Mouse (Mus musculus) adrenal gland, postnatal 4 days (tissue): Measurements from ENCODE around the gene Auts2. TPM values are rescaled to one million over a fixed set of nuclear protein-coding genes. Genes with fewer than 3 reads are reported as not detected.

ENCODE experiments used
- DNase-seq, 2 experiments: peaks; one replicate each; pipeline ENCODE4 v3.0.0; 2021 to 2022; ENCODE audit warnings: low spot score in 2 of 2, mixed read lengths in 2 of 2
- total RNA-seq, 2 experiments: library from RNA; stranded (reverse); gene quantifications; 2 replicates each; pipeline ENCODE4 v1.2.3; 2021

Auts2 gene
- total RNA-seq, 2 experiments from 2014 or later: 72.9 to 80.5 TPM

DNA sequence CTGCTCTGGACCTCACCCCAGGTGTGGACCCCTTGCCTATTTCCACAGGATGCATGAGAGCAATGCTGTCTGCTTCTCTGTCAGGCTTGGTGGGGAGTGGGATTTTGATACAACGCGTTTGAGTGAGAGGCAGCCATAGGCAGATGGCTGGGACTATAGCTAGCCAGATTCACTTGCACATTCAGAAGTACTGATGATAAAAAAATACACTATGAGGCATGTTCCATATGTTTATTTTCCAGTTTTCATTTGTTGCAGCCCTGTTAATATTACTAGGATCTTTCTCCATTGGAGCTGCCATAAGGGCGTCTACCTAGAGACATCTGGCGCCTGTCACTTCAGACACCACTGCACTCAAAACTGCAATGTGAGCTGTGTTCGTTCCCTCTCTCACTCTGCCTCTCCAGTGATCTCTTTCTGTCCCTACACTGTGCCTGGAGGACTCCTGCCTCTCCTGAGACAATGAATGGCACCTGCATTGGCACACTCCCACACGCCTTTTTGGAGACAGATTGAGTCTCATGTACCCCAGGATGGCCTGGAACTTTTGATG lies 840.2 kb downstream of the Auts2 start:
- no peak for DNase-seq

DNA sequence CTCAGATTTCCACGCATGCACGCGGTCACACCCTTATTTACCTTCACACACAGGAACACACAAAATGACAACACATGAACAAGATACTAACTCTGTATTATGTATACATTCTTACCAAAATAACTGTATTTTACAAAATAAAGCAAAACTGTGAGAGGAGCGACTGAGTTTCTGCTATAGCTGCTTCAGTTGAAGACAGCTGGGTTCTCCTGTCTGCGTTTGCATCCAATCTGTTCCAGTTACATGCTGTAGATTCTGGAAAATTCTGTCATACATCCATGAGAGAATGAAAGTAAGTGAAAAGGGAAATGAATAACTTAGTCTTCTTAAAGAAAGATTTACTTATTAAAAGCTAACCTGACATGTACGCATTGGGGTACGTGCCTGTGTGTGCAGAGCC lies 844.2 kb downstream of the Auts2 start:
- no peak for DNase-seq

DNA sequence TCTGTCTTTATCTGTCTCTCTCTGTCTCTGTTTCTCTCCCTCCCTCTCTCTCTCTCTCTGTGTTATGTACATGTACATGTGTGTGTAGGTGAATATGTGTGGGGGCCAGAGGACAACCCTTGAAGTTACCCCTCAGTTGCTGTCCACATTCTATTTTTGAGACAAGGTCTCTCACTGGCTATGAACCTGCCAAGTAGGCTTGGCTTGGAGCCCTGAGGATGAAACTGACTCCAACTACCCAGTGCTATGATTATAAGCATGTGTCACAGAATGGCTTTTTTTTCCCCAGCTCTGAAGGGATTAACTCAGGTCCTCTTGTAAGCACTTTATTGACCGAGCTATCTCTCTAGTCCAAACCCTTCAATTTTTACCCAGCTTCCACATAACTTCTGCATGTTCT lies 852.4 kb downstream of the Auts2 start:
- DNase-seq: no peak

DNA sequence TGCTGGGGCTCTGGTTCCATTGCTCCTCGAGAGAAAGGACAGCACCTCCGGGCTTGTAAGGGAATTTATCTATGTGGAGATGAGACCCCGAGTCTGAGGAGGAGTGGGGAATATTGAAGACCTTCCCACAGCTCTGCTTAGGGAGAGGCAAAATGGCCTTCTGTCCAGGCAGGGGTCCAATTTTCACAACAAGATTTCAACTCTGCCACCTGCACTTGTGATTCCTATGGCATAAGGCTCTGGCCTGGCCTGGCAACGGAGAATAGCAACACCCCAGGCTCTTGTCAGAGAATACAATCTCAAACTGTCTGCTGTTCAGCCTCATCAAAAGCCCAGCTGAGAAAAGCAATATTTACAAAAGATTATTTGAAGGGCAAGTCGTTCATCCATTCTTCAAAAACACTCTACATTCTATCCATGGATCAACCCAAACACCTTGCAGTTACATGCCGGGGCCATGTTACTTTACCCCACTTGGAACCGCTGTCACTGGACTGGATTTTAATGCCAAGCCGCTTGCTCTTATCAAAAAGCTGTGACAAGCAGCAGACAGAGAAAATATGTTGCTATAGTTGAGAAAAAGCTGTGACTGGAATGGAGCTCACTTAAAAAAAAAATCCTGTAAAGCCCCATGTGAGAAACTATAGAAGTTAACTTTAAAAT lies 856.1 kb downstream of the Auts2 start:
- DNase-seq: no peak

DNA sequence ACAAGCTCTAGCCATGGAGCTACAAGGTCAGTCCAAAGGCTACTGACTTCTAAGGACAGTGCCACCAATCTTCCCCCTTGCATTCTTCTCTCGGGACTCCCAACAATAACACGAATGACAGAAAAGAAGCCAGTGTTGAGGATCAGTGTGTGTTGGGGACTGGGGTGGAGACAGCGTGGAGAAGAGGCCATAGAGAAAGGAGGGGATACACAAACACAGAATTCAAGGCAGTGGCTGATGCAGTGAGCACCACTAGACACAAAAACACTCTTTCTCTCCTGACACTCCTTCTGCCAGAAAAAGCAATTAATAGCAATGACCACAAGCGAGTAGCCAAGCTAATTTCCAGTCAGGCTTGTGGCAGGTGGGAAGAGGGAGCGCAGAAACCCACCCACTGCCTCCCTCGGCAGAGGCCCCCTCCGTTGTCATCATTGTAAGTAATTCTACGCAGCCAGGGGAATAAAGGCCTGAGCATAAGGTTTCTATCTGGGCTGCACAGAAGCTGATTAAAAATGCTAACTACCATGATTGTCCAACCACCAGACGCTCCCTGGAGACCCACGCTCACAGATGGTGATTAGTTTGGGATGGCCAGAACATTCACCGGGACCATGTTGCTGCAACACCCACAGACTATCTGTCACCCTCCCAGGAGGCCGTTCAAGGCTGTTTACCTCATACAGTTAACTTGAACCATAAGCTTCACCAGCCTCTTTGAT lies 862.9 kb downstream of the Auts2 start:
- no peak for DNase-seq

DNA sequence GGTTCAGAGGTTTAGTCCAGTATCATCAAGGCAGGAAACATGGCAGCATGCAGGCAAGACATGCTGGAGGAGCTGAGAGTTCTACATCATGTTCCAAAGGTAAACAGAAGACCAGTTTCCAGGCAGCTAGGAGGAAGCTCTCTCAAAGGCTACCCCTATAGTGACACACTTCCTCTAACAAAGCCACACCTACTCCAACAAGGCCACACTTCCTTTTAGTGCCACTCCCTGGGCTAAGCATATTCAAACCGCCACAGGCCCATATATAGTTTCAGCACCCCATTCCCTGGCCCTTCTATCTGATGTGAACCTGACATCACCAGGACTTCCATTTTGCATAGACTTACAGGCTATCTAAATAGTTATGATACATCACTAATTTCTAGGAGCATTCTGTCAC lies 863.6 kb downstream of the Auts2 start:
- no peak for DNase-seq

DNA sequence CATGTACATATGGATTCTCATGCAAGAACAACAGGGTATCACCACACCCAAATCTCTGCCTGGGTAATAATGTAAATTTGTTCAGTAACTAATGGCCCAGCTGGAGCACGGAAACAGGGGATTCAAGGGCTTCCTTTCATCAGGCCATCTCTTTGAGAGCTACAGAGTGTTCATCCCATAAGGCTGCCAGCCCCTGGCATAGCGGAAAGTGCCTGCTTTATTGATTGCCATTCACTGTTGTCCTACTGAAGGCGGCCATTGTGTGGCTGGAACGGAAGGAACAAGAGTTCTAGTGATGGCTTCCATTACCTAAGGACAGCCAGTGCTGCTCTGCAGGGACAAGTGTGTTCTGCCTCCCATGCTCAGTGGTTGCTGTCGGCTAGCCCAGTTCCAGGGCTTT lies 865.6 kb downstream of the Auts2 start:
- DNase-seq: no peak

DNA sequence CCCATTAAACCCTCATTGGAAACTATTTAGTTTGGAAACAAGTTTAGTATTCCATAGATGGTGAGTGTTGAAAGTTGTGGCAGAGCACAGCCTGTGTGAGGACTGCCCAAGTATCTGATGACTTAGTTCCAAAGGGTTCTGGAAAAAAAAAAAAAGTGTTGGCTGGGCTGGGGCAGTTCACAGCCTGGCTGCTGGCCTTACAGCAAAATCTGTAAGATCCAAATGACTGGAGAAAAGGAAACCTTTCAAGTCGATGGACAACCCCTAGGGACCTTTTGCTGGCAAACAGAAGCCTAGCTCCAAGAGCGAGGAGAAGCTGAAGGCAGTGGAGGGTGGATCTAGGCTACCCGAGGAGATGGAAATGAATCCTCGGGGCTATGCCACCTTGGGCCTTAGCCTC lies 869.4 kb downstream of the Auts2 start:
- no peak for DNase-seq

DNA sequence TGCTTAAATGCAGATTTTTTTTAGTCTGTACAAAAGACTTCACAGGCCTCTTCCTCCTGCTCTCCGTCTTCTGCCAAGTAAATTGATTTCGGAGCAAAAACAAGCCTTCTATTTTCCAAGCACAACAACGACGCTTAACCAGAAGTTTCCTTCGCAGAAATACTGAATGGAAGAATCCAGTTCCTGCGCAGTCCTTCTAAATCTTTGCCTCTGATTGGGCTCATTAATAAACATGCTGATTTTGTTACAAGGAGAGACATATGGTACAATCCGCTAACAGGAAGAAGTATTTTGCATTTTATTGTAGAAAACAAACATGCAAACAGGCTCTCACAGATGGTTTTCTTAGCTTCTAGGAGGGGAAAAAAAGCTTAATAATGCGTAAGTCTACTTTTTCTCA lies 878.1 kb downstream of the Auts2 start:
- no peak for DNase-seq

DNA sequence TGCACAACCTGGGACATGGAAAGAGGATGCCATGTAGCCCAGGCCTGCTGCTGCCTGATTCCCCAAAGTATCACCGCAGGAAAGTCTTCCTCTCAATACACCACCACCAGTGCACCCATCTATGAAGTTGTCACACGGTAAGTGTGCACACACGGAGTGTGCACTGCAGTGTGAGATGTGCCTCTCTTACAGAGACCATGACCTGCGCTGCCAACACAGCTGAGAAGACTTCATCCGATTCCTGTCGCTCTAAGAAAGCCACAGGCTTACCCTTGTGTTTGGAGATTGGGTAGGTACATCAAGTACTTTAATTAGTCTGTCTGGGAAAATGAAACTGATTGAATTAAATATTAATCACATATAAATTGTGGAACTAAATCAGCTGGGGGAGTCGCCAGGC lies 878.5 kb downstream of the Auts2 start:
- no peak for DNase-seq

DNA sequence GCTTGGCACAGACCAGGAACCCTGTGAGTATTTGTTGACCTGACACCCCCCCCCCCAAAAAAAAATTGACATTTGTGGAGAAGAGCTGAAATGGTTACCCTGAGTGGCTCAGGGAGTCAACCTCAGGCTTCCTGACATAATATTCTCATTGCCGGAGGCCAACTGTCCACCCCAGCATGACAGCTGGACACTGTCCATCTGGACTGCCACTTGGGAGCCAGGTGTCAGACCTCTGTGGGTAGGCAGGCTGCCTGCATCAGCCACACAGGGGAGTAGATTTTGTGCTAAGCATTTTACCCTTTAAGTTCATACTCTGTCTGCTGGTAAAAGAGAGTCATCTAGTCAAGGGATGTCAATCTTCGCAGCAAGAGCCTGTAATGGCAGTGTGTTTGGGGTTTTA lies 880.5 kb downstream of the Auts2 start:
- DNase-seq: no peak

DNA sequence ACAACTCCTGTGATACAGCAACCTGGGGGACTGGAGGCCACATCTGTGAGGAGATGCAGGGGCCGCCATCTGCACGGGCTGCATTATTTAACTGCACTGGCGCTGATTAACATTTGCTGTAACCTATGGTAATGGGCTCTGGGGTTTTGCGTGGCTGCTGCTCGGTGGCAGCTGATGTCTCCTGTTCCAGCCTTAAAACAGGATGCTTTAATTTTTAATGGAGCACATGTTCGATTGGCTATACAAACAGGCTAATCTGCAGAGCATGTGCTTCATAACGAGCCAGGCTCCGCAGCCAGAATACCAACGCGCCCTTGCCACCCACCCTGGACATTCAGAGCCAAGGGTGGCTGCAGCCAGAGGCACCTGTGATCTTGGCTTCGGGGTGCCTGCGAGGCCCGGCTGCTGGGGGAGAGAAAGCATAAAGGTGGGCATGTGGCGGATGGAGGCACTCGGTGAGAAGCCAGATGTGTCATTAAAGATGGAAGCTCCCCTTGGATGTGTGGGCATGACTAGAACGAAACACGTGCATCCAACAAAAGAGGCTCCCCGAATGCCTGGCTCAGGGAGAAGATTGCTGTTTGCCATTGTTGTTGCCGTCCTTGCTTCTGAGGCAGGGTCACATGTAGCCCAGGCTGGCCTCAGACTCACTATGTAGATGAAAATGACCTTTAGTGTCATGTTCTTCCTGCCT lies 884.2 kb downstream of the Auts2 start:
- DNase-seq: no peak

DNA sequence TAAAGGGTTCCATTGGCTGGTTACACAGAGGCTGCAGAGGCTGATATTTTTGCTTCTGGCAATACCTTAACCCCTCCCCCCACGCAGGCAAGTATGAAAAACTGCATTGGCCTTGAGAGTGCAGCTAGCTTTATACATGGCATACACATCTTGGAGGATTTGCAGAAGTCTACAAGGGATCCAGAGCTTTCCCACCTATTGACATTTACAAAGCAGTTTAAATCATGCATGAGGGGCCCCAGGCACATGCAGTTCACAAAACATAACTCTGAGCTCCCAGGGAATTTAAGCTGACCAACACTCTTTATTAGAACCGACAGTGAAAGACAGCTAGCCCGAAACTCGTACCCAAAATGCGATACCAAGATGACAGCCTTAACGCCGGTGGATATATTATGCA lies 888.9 kb downstream of the Auts2 start:
- DNase-seq: no peak

DNA sequence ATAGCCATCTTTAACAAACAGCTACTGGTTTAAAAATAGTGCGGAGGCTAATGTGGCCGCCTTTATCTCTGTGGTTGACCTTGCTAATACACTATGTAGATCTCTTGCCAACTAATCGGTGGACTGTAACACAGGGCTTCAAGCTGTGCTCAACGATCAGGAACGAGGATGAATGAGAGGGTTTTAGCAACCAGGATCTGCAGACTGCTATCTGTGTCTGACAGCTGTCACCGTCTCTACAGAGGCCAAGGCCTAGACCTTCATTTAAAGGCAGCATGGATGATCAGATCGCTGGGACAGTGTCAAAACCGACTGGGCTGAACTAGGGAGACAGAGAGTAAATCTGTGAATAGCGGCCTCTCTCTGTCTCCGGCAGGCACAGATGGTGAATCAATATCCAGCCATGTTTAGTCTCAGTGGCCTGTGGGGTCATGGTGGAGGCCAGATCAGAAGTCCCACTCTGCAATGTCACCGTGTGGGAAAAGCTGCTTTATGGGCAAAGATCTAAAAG lies 892.7 kb downstream of the Auts2 start:
- no peak for DNase-seq

DNA sequence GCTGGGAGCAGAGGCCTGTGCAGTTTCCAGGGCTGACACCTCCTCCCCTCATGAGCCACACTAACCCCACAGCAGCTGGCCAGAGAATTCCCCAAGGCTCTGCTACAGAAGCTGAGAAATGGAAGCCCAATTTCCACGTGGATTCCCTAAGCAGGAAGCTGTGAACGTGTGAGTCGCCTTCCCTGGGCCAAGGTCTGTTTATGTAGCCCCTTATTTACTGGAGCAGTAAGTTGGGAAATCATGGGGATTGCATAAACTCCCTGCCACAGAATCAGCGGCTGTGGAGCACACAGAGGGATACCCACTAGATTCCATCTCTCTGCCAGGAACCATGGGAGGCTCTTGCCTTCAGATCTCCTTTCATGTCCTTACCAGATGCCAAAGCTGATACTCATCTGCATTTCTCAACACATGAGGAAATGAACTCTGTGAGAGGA lies 895.4 kb downstream of the Auts2 start:
- no peak for DNase-seq

DNA sequence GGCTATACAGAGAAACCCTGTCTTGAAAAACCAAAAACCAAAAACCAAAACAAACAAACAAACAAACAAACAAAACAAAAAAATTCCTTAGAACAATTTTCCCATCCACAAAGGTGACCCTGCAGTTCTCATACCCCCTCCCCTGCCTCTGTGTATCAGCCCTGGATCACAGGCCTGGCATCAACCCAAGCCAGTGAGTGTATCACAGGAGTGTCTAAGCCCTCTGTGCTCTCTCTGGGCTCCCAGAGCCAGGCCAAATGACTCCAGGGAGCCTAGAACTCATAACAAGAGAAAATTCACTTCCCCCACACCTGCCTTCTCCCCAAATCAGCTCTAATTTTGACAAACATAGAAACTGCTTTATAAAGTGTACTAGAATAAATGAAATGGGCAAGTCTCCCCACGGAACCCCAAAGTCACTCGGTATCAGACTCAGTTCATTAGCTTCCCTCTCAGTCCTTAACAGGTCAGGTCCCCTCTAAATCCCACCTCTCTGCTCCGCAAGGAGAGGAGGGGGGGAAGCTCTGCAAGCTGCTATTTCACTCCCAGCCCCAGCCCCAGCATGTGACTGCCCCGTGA lies 896.0 kb downstream of the Auts2 start:
- no peak for DNase-seq

DNA sequence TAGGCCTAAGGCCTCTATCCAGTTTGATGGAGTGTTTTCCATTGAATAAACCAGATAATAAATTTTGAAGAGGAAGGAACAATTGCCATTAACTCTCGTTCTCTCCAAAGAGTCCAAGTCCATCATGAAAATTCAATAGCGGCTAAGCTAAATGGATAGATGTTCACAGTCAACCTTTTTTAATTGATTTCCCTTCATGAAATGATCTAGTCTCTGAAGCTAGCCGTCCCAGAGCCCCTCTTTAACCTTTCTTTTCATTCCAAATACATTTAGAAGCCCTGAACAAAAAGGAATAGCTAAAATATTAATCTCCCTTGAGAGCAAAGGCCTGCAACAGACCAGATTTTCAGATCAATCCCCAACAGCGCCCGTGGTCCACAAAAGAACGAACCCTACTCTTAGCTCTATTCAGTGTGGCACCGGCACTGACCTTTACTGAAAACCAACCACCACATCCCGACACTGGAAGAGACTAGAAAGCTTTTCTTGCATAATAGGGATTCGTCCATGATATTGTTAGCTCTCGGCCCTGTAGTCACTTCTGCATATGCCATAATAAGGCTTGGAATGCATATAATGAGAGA lies 896.9 kb downstream of the Auts2 start:
- no peak for DNase-seq

DNA sequence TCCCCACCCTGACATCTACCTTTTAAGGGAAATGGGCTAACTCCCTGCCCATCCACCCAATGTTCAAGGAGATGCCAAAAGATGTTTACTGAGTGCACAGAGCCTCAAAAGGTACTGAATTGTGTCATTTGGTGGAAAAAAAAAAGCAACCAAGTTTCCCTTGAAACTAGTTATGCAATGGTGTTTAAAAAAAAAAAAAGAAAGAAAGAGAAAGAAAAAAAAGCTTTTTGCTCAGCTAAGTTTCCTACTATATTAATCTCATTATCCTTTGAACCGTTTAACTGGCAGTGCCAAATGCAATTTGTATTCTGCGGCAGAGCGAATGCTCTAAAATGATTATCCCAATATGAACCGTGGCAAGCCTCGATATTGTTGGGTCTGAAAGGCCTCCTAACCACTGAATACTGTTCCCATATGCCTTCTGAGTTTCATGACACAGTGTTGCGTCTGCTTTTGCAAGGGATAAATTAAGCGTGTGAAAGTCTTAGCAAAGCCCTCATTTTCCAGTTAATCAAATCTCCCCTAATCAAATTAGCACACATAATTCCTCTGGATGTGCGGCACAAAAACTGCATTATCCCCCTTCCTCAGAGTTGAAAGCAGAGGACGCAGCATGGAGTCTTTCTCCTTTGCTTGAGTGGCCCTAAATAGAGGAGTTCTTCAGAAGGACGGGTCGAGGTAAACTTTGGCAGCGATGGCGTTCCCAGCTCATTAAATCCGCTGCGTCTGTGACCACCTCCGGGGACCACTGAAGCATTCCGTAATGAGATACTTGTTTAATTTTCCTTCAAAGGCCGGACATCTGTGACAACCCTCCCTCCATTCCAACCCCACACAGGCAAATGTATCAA lies 897.6 kb downstream of the Auts2 start:
- no peak for DNase-seq

DNA sequence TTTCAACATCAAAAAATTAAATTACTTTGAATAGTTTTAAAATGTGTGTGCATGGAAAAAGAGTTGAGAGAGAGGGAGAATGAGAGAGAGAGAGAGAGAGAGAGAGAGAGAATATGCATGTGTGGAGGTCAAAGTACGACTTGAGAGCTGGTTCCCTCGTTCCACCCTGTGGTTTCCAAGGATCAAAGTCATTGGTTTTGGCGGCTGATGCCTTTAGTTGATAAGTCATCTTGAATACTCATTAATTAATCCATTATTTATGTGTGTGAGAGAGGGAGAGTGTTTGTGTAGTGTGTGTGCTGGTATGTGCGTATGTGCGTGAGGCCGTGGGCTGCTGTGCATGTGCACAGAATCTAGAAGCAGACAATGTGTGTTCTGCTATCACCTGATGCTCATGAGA lies 898.8 kb downstream of the Auts2 start:
- DNase-seq: no peak
